Mouse (Mus musculus) liver, embryonic 14.5 days (tissue): ENCODE measurements around the gene Egln1.

ENCODE experiments used
- CTCF ChIP-seq: IDR thresholded peaks from 2 replicates; pipeline ENCODE4 v1.5.1; 2016; ENCODE audit warnings: antibody characterized with exemption, low read depth, control low read depth
- EP300 ChIP-seq: IDR thresholded peaks from 2 replicates; pipeline ENCODE4 v1.6.1; 2016; ENCODE audit warnings: antibody characterized with exemption, low read depth

- TF ChIP-seq CTCF: no peak
- TF ChIP-seq EP300: no peak
These were observed 11.2 kb upstream of the Egln1 start for GRCm38 (mm10) chr8:124960226-124960880.
